Mouse (Mus musculus) embryonic facial prominence, embryonic 11.5 days (tissue): Measurements from ENCODE around the gene Plxna4. TPM values are rescaled to one million over a fixed set of nuclear protein-coding genes. Genes with fewer than 3 reads are reported as not detected.

Experiments used
- ATAC-seq: fragments of 200-750 bp; cut with Nextera tagmentation; replicated peaks from 2 replicates; pipeline ENCODE4 v1.8.0; 2017; ENCODE audit warnings: low read depth; ENCODE audit not compliant: insufficient number of reproducible peaks, low FRiP score, low TSS enrichment
- DNase-seq: peaks from one replicate; pipeline ENCODE4 v3.0.0-alpha.2; 2015; ENCODE audit warnings: low spot score
- H3K27ac ChIP-seq: fragments of 300-500 bp; sonication (generic); replicated peaks from 2 replicates; pipeline ENCODE4 v1.5.1; 2014; ENCODE audit warnings: mild to moderate bottlenecking, low read depth, low read length, control low read depth
- H3K27me3 ChIP-seq: fragments of 300-500 bp; sonication (generic); 2 replicates; pipeline ENCODE4 v1.6.1; 2014; ENCODE audit warnings: mild to moderate bottlenecking, low read length, moderate library complexity, mixed read lengths; ENCODE audit not compliant: control insufficient read depth, insufficient read depth
- H3K36me3 ChIP-seq: fragments of 300-500 bp; sonication (generic); replicated peaks from 2 replicates; pipeline ENCODE4 v1.6.1; 2014; ENCODE audit warnings: low read depth, mild to moderate bottlenecking, low read length, moderate library complexity, mixed read lengths; ENCODE audit not compliant: control insufficient read depth, insufficient read depth
- H3K4me1 ChIP-seq: fragments of 300-500 bp; sonication (generic); 2 replicates; pipeline ENCODE4 v1.6.1; 2014; ENCODE audit warnings: low read length, mixed read lengths; ENCODE audit not compliant: control insufficient read depth, insufficient read depth
- H3K4me2 ChIP-seq: fragments of 300-500 bp; sonication (generic); 2 replicates; pipeline ENCODE4 v1.6.1; 2014; ENCODE audit warnings: low read depth, mild to moderate bottlenecking, control low read depth, low read length, moderate library complexity
- H3K4me3 ChIP-seq: fragments of 300-500 bp; sonication (generic); 2 replicates; pipeline ENCODE4 v1.5.1; 2014; ENCODE audit warnings: low read depth, low read length, control low read depth
- H3K9ac ChIP-seq: fragments of 300-500 bp; sonication (generic); replicated peaks from 2 replicates; pipeline ENCODE4 v1.6.1; 2014; ENCODE audit warnings: mild to moderate bottlenecking, control low read depth, low read length
- H3K9me3 ChIP-seq: fragments of 300-500 bp; sonication (generic); replicated peaks from 2 replicates; pipeline ENCODE4 v1.6.1; 2016; ENCODE audit warnings: mild to moderate bottlenecking, low read length, inconsistent platforms, mixed read lengths; ENCODE audit not compliant: control insufficient read depth
- WGBS: fragments of 180-500 bp; shearing (Covaris S2); extraction: QIAGEN DNeasy Blood & Tissue Kit; methylation state at CpG from one replicate; pipeline ENCODE4 v1.1.7; 2014; 5-methylcytosine and 5-hydroxymethylcytosine counted together
- polyA plus RNA-seq: library from polyadenylated mRNA; unstranded; fragments of >200 nt; fragmentation: Nextera tagmentation; extraction: Ambion mirVana; gene quantifications from 2 replicates; pipeline ENCODE4 v1.2.1, GENCODE M21; 2014

The Plxna4 gene
- polyA plus RNA-seq = 3.2 and 3.3 TPM in 2 replicates

DNA sequence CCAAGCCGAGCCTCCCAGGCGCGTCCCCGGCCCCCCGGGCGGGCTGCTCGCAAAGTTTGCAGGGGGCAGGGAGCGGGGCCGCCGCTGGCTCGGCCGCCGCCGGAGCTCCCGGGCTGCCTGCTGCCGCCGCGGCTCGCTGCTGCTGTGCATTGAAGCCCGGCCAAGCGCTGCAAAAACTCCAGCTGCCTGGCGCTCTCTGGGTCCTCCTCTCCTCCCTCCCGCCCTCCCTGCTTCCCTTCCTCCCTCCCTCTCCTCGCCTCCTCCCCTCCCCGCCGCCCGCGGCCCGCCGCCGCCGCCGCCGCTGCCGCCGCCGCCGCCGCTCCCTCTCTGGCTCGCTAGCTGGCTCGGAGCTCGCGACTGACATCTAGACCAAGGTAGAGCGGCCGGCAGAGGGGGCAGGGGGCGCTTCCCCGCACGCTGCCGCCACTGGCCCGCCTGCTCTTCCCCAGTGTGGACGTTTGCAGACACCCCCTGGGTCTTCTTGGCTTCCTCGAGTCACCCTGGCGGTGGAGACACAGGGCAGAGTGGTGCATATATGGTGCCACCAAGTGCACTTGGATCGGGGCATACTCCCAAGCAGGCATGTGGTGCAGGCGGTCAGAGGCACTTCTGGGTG lies at the start of gene Plxna4:
Plxna4 (minus strand) TSS at position 137 of the 616 bp plus-strand sequence.
- ATAC-seq (peak; percentile 41; the same call in 1 of the 2 replicates), DNase-seq (peak; percentile 74)
- Histone ChIP-seq H3K9me3 (no peaks in the 10 kb centered on the region), H3K4me3 (peak within 1 kb of the TSS; percentile 79), H3K36me3 (no peaks in the 10 kb centered on the region), H3K27me3 (peaks cover 36% of the 10 kb centered on the region), H3K4me1 (no peaks in the 10 kb centered on the region; the same call in 1 of the 2 replicates), H3K27ac (peak within 1 kb of the TSS; percentile 35; the same call in 1 of the 2 replicates), H3K9ac (peak within 1 kb of the TSS; percentile 70), H3K4me2 (peak within 1 kb of the TSS; percentile 100)
- under 1% methylated on average over 33 of the region's 55 CpGs for WGBS

DNA sequence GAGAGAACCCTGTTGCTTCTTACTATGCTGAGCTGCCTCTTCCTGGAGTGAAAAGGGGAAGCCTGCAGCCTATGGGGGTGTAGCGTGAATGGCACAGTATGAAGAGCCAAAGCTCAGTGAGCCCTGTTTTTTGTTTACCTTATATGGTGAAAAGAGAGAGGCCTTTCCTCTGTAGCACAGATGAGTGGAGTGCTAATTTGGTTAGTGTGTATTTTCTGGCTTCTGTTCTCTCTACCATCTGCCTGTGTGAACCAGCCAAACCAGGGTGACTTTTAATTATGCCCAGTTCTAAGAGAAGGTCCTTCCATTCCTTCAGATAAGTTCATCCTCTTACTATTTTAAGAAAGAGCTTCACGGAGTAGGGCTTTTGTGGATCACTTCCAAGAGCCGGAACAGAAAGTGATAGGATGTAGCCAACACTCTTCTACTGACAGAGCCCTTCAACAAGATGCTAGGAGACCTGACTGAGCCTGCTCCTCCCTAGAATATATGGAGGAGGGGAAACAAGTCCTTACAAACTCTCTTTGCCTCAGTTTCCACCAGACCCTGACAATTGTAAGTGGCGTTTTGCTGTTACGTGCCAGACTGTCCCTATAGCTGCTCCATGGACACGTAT lies 49.7 kb upstream of the Plxna4 start:
- 88% methylated on average over 6 of the region's 6 CpGs for WGBS
- Histone ChIP-seq H3K4me2 (no peak overlapping the region), H3K4me1 (no peaks in the 10 kb centered on the region)

DNA sequence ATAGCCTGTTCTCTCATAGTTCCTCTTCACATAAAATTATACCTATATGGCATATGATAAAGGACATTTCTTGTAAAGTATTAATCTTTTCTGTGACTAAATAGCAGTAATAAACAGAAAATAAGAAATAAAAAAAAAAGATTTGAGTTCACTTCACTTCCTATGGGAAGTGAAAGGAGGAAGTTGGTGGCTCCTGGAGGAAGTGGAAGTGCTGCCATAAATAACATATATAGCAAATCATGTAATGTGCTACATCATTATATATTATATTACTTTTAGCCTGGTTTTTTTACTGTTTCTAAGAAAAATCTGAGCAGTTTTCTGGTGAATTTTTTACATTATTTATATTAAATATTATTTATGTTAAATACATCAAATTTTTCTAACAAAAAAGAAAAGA lies 22.7 kb upstream of the Plxna4 start:
- ATAC-seq (no peak), DNase-seq (no peak)
- H3K27ac ChIP-seq = no peak overlapping the region
- H3K4me1 ChIP-seq = no peaks in the 10 kb centered on the region
- H3K4me3 ChIP-seq = no peak overlapping the region
- no peak overlapping the region for H3K4me2 ChIP-seq
- H3K36me3 ChIP-seq = no peaks in the 10 kb centered on the region
- no peaks in the 10 kb centered on the region for H3K27me3 ChIP-seq
- H3K9me3 ChIP-seq = no peaks in the 10 kb centered on the region
- no peak overlapping the region for H3K9ac ChIP-seq

More for the DNA sequence above, 49.7 kb upstream of the Plxna4 start:
- DNase-seq (no peak), ATAC-seq (no peak)
- H3K4me3 ChIP-seq = no peak overlapping the region
- no peak overlapping the region for H3K9ac ChIP-seq
- no peak overlapping the region for H3K27ac ChIP-seq
- H3K36me3 ChIP-seq = no peaks in the 10 kb centered on the region
- no peaks in the 10 kb centered on the region for H3K9me3 ChIP-seq
- H3K27me3 ChIP-seq = no peaks in the 10 kb centered on the region

- no peak for DNase-seq
- 68% methylated on average over 3 of the region's 3 CpGs for WGBS
Observed at GRCm38 (mm10) chr6:32606787-32607186, 18.8 kb upstream of the Plxna4 start.

GRCm38 (mm10) chr6:32605581-32605980 lies 17.6 kb upstream of the Plxna4 start:
- DNase-seq = no peak

More at GRCm38 (mm10) chr6:32606787-32607186, 18.8 kb upstream of the Plxna4 start:
- H3K27ac ChIP-seq = no peak overlapping the region
- H3K4me1 ChIP-seq = no peaks in the 10 kb centered on the region
- no peak overlapping the region for H3K4me2 ChIP-seq
- no peak overlapping the region for H3K9ac ChIP-seq
- H3K9me3 ChIP-seq = no peaks in the 10 kb centered on the region
- H3K4me3 ChIP-seq = no peak overlapping the region
- H3K27me3 ChIP-seq = no peaks in the 10 kb centered on the region
- ATAC-seq = no peak
- no peaks in the 10 kb centered on the region for H3K36me3 ChIP-seq

GRCm38 (mm10) chr6:32604901-32605300 lies 16.9 kb upstream of the Plxna4 start:
- Histone ChIP-seq H3K9ac (no peak overlapping the region), H3K4me3 (no peak overlapping the region), H3K9me3 (no peaks in the 10 kb centered on the region), H3K27me3 (no peaks in the 10 kb centered on the region), H3K4me2 (no peak overlapping the region), H3K27ac (no peak overlapping the region), H3K36me3 (no peaks in the 10 kb centered on the region), H3K4me1 (no peaks in the 10 kb centered on the region)
- ATAC-seq (no peak), DNase-seq (no peak)
- 85% methylated on average over 4 of the region's 4 CpGs for WGBS

More at GRCm38 (mm10) chr6:32605581-32605980, 17.6 kb upstream of the Plxna4 start:
- Histone ChIP-seq H3K9ac (no peak overlapping the region), H3K27me3 (no peaks in the 10 kb centered on the region), H3K4me2 (no peak overlapping the region), H3K4me3 (no peak overlapping the region), H3K4me1 (no peaks in the 10 kb centered on the region), H3K36me3 (no peaks in the 10 kb centered on the region), H3K9me3 (no peaks in the 10 kb centered on the region), H3K27ac (no peak overlapping the region)
- no peak for ATAC-seq
- 38% methylated on average over 3 of the region's 3 CpGs for WGBS

GRCm38 (mm10) chr6:32602130-32602529 lies 14.1 kb upstream of the Plxna4 start:
- WGBS = 87% methylated on average over 2 of the region's 2 CpGs
- H3K27ac ChIP-seq = no peak overlapping the region

DNA sequence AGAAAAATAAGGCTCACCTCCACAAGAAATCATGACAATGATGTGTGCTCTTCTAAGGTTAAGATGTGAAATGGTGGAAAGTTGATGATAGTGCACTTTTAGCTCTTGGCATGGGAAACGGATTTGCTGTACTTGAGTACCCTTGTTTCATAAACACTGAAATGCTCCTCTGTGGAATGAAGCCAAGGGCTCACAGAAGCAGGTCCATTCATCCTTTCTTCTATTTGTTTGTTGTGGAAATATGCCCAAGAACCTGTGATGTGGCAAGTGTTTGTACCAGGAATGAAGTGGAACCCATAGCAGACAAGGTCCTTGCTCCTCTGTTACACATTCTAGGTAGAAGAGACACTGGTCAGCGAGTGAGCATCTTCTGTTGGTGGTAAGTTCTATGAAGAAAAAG lies 13.3 kb upstream of the Plxna4 start:
- Histone ChIP-seq H3K27ac (no peak overlapping the region), H3K36me3 (no peaks in the 10 kb centered on the region), H3K27me3 (no peaks in the 10 kb centered on the region), H3K4me2 (no peak overlapping the region), H3K9me3 (no peaks in the 10 kb centered on the region), H3K4me1 (no peaks in the 10 kb centered on the region), H3K4me3 (no peak overlapping the region), H3K9ac (no peak overlapping the region)
- no peak for DNase-seq
- WGBS = 78% methylated on average over 2 of the region's 2 CpGs
- ATAC-seq = no peak

More at GRCm38 (mm10) chr6:32602130-32602529, 14.1 kb upstream of the Plxna4 start:
- Histone ChIP-seq H3K4me2 (no peak overlapping the region), H3K36me3 (no peaks in the 10 kb centered on the region), H3K4me3 (no peak overlapping the region), H3K4me1 (no peaks in the 10 kb centered on the region), H3K9me3 (no peaks in the 10 kb centered on the region), H3K9ac (no peak overlapping the region), H3K27me3 (no peaks in the 10 kb centered on the region)
- DNase-seq (no peak), ATAC-seq (no peak)
